Mouse (Mus musculus) megakaryocyte, embryonic 14.5 days (primary cell): ENCODE measurements at regions not wholly inside any gene's neighbourhood (a gene's known extent, or its start where the extent isn't known, plus 50 kb on each side); places are given as distances from the start of the nearest gene placed in this dataset.

Experiments
- FLI1 ChIP-seq: IDR thresholded peaks from 2 replicates; pipeline ENCODE4 v1.6.1; 2012; ENCODE audit warnings: low read length, inconsistent platforms, mixed read lengths
- GATA1 ChIP-seq: IDR thresholded peaks from 3 replicates; pipeline ENCODE4 v1.6.1; 2012; ENCODE audit warnings: mixed read lengths, low read length, inconsistent platforms, borderline replicate concordance

- no peak for TF ChIP-seq FLI1
- TF ChIP-seq GATA1, result no peak
These were observed 94.1 kb upstream of the Lemd2 start for GRCm38 (mm10) chr17:27298351-27298750.
